Mouse (Mus musculus): ENCODE measurements around the gene Osbpl9.

DNA sequence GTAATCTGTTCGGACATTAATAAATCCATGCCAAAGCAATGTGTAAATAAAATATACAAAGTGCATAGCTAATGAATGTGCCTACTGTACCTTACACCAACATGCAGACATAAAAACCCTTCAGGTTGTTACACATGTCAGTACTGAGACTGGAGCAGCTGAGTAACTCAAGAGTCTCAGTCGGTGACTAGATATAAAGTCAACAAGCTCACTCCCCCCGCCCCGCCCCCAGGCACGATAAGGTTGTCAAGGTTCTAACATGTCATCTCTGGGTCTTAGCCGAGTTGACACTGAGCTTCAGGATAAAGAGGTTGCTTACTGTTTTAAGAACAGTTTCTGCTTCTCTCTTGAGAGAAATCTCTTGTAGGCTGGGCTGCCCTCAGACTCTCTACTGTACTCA, 112.1 kb downstream of the Osbpl9 start:
- TF ChIP-seq FLI1 (IDR thresholded peaks at IDR 0.05; ENCODE audit: low read length), result no peak
- no peak for TF ChIP-seq GATA1 (IDR thresholded peaks at IDR 0.05; ENCODE audit: borderline replicate concordance, low read length)

All from megakaryocyte, embryonic 14.5 days (primary cell).